Comparison of ENCODE assay signal across 8 mouse cellular contexts in genomic region chr17:51534678-51535077, GRCm38 (mm10).
DNase-seq lines count a peak whose midpoint lies in the region; ATAC-seq lines count a peak whose summit lies in the region.

No protein-coding gene starts in this region.

- H3K9ac ChIP-seq in forebrain, embryonic 16.5 days (replicated peaks; ENCODE audit: low read depth, low read length): peak overlapping the region; percentile 66
- no peak overlapping the region for H3K9ac ChIP-seq in liver, embryonic 12.5 days

- 18% methylated on average over 10 of the region's 10 CpGs for WGBS in forebrain, embryonic 16.5 days
- 40% methylated on average over 10 of the region's 10 CpGs for WGBS in liver, embryonic 12.5 days (ENCODE audit: insufficient replicate concordance)

- peaks cover 19% of the 10 kb centered on the region for H3K4me1 ChIP-seq in forebrain, embryonic 16.5 days (replicated peaks; ENCODE audit: control insufficient read depth, insufficient read depth, low read length)
- H3K4me1 ChIP-seq in liver, embryonic 12.5 days: no peaks in the 10 kb centered on the region

- H3K9me3 ChIP-seq in forebrain, embryonic 16.5 days (ENCODE audit: control insufficient read depth, low read length): no peaks in the 10 kb centered on the region
- H3K9me3 ChIP-seq in liver, embryonic 12.5 days (replicated peaks): no peaks in the 10 kb centered on the region

- no peaks in the 10 kb centered on the region for H3K36me3 ChIP-seq in forebrain, embryonic 16.5 days (ENCODE audit: control insufficient read depth, insufficient read depth)
- no peaks in the 10 kb centered on the region for H3K36me3 ChIP-seq in liver, embryonic 12.5 days

- H3K27me3 ChIP-seq in forebrain, embryonic 16.5 days (replicated peaks; ENCODE audit: control insufficient read depth, insufficient read depth, low read length): no peaks in the 10 kb centered on the region
- no peaks in the 10 kb centered on the region for H3K27me3 ChIP-seq in liver, embryonic 12.5 days (replicated peaks)

- H3K4me2 ChIP-seq in forebrain, embryonic 16.5 days (ENCODE audit: low read length): peak overlapping the region; percentile 74
- H3K4me2 ChIP-seq in liver, embryonic 12.5 days: no peak overlapping the region

- DNase-seq in cerebellum, postnatal 25 days: peak; percentile 17 to 29
- DNase-seq in cerebellum, adult 18-20 months: no peak
- DNase-seq in left cerebral cortex, postnatal 4 days: peak; percentile 19
- DNase-seq in left cerebral cortex, postnatal 10 days (ENCODE audit: extremely low spot score in 1 of 2, low spot score in 2 of 2): no peak
- no peak for DNase-seq in cerebellum, adult 9-11 months

- ATAC-seq in forebrain, embryonic 16.5 days: peak; percentile 75
- ATAC-seq in megakaryocyte, adult 5-6 weeks (ENCODE audit: poor library complexity, severe bottlenecking): peak; percentile 59
- ATAC-seq in liver, embryonic 12.5 days: no peak

- intact Hi-C loops in left cerebral cortex, postnatal 4 days (cut with DNase I): no loop called here
- intact Hi-C loops in left cerebral cortex, postnatal 10 days (cut with DNase I): no loop called here

- H3K4me3 ChIP-seq in forebrain, embryonic 16.5 days (replicated peaks; ENCODE audit: low read length): peak overlapping the region; percentile 42
- H3K4me3 ChIP-seq in liver, embryonic 12.5 days: no peak overlapping the region

- no peak overlapping the region for H3K27ac ChIP-seq in forebrain, embryonic 16.5 days (ENCODE audit: low read length)
- H3K27ac ChIP-seq in liver, embryonic 12.5 days: no peak overlapping the region

Comparison
In these comparisons a context has a peak if more than half of its experiments do, and no peak if none do; other contexts are left out.
1. DNase-seq: peak in cerebellum, postnatal 25 days (2 of 2) and left cerebral cortex, postnatal 4 days (single experiment); none in cerebellum, adult 18-20 months (0 of 2), left cerebral cortex, postnatal 10 days (0 of 2) and cerebellum, adult 9-11 months (single experiment).